Mouse (Mus musculus): ENCODE data around the gene Olfr1417. TPM values are rescaled to one million over a fixed set of nuclear protein-coding genes. Genes with fewer than 3 reads are reported as not detected.
A peak's percentile ranks its signal among the peaks of the same experiment; 100 is the strongest.

Olfr1417 gene
- polyA plus RNA-seq, 1 experiment from 2014 or later, result not detected

DNA sequence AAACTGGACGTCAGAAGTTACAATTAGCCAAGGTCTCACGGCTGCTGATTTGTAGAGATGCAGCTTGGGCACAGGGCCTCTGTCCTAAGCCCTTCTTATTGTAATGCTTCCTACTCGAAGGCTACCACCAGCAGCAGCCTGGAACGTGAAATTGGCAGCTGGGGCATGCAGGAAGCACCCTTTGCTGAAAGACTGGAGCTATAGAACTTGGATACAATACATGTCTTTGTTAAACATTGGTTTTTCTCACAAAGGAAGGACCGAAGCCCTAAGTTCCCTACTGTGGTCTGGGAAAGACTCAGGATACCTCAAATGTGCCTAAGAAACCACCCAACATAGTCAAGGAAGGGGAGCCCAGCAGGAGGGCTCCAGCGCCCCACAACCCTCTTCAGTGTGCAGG is 31.2 kb downstream of the Olfr1417 start:
- 27% methylated on average over 6 of the region's 6 CpGs for WGBS
- no peak overlapping the region for H3K27ac ChIP-seq
- no peak overlapping the region for H3K9ac ChIP-seq

DNA sequence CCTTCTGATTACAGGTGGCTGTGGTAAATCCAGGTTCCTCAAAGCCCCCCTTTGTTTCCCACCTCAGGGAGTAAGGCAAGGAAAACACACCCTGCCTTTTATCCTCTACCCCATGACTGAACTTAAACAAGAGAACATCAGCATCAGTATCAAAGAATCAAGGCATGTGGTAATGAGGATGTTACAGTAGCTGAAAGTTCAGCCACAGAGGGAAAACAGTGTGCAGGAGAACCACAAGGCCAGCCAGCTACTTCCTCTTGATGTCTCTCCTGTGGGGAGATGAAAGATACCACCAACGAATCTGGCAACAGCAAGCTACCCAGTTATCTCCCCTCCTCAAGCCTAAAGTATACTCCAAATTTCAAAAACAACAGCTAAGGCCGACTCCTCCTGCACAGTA is 31.8 kb downstream of the Olfr1417 start:
- H3K9me3 ChIP-seq (replicated peaks), result no peaks in the 10 kb centered on the region
- H3K4me1 ChIP-seq, result peaks cover 3% of the 10 kb centered on the region; the same call in 1 of the 2 replicates
- WGBS, result 72% methylated on average over 2 of the region's 2 CpGs
- H3K4me3 ChIP-seq, result no peak overlapping the region
- no peaks in the 10 kb centered on the region for H3K36me3 ChIP-seq
- no peak for ATAC-seq (ENCODE audit: low FRiP score)
- no peaks in the 10 kb centered on the region for H3K27me3 ChIP-seq
- no peak overlapping the region for H3K27ac ChIP-seq
- H3K9ac ChIP-seq, result no peak overlapping the region
- no peak overlapping the region for H3K4me2 ChIP-seq (replicated peaks)

More for the DNA sequence above, 31.2 kb downstream of the Olfr1417 start:
- H3K4me3 ChIP-seq, result no peak overlapping the region
- no peak for ATAC-seq (ENCODE audit: low FRiP score)
- H3K36me3 ChIP-seq, result no peaks in the 10 kb centered on the region
- H3K4me1 ChIP-seq, result peaks cover 3% of the 10 kb centered on the region; the same call in 1 of the 2 replicates
- no peaks in the 10 kb centered on the region for H3K9me3 ChIP-seq (replicated peaks)
- no peaks in the 10 kb centered on the region for H3K27me3 ChIP-seq
- no peak overlapping the region for H3K4me2 ChIP-seq (replicated peaks)

DNA sequence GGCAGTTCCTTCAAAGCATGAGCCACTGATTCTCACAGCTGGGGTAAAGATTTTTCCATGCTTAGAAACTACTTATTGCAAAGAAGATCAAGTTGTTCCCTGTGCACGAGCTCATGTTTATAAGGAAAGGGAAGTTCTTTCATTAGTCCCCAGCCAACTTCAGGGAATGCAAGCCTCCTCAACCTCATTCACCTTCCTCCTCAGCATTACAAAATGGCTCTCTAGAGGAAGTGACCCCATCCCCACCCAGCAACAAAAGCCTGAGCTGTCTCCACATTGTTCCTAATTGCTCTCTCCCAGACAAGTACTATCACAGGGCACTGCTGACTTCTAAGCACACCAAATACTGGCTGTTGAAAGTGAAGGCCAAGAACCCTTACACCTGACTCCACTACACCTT is 34.6 kb downstream of the Olfr1417 start:
- no peak overlapping the region for H3K4me2 ChIP-seq (replicated peaks)
- H3K27me3 ChIP-seq, result no peaks in the 10 kb centered on the region
- ATAC-seq (ENCODE audit: low FRiP score), result no peak
- no peak overlapping the region for H3K4me3 ChIP-seq
- H3K9me3 ChIP-seq (replicated peaks), result no peaks in the 10 kb centered on the region
- no peaks in the 10 kb centered on the region for H3K36me3 ChIP-seq
- 67% methylated on average over 1 of the region's 1 CpGs for WGBS
- H3K9ac ChIP-seq, result no peak overlapping the region
- no peak overlapping the region for H3K27ac ChIP-seq
- no peaks in the 10 kb centered on the region for H3K4me1 ChIP-seq

DNA sequence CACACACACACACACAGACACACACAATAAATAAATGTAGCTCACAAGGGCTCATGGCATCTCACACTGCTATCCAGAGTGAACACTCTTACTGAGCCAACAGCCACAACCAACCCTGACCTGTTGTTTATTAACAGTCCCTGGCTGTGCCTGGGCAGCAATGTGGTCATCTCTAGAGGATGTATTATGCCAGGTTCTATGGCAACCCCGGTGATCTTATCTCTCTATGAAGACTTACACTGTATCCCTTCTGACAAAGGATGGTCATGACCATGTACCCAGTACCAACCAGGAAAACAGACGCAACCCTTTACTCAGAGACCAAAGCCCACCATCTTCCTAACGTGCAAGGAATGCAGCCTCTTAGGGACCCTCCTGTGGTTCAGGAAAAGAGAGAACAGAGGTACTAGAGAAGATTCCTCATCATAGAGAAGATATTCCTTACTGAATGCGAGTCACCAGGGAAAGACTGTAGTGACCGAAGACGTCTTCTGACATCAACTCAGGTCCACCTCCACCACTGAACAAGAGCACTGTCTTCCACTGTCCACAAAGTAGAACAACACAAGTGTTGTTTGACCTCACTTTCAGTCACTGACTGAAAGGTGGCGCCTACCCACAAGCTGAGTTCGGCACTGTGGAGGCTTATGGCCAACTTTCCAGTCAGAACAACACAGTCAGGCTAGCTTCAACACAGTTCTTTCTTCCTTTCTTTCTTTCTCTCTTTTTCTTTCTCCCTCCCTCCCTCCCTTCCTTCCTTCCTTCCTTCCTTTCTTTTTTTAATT is 38.3 kb downstream of the Olfr1417 start:
- no peak overlapping the region for H3K4me3 ChIP-seq
- no peak overlapping the region for H3K27ac ChIP-seq
- H3K9ac ChIP-seq, result no peak overlapping the region
- H3K4me1 ChIP-seq, result no peaks in the 10 kb centered on the region
- no peak overlapping the region for H3K4me2 ChIP-seq (replicated peaks)
- H3K27me3 ChIP-seq, result no peaks in the 10 kb centered on the region
- no peak for ATAC-seq (ENCODE audit: low FRiP score)
- H3K36me3 ChIP-seq, result no peaks in the 10 kb centered on the region
- 80% methylated on average over 8 of the region's 8 CpGs for WGBS
- no peaks in the 10 kb centered on the region for H3K9me3 ChIP-seq (replicated peaks)

DNA sequence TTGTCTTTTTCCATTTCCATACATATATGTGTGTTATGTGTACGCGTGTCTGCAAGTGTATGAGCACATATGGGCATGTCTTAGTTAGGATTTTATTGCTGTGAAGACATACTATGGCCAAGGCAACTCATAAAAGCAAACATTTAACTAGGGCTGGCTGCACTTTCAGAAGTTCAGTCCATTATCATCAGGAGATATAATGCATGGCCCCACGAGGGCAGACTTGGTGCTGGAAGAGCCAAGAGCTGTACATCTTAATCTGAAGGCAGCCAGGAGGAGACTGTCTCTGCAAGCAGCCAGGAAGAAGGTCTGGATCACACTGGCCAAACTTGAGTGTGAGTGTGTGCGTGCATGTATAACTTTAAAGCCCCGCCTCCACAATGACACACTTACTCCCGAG is 44.6 kb downstream of the Olfr1417 start:
- H3K36me3 ChIP-seq, result no peaks in the 10 kb centered on the region
- H3K4me1 ChIP-seq, result no peaks in the 10 kb centered on the region
- no peak overlapping the region for H3K27ac ChIP-seq
- no peak overlapping the region for H3K9ac ChIP-seq
- H3K4me2 ChIP-seq (replicated peaks), result no peak overlapping the region
- WGBS, result 90% methylated on average over 6 of the region's 6 CpGs
- H3K27me3 ChIP-seq, result no peaks in the 10 kb centered on the region
- no peak overlapping the region for H3K4me3 ChIP-seq
- no peaks in the 10 kb centered on the region for H3K9me3 ChIP-seq (replicated peaks)
- no peak for ATAC-seq (ENCODE audit: low FRiP score)

DNA sequence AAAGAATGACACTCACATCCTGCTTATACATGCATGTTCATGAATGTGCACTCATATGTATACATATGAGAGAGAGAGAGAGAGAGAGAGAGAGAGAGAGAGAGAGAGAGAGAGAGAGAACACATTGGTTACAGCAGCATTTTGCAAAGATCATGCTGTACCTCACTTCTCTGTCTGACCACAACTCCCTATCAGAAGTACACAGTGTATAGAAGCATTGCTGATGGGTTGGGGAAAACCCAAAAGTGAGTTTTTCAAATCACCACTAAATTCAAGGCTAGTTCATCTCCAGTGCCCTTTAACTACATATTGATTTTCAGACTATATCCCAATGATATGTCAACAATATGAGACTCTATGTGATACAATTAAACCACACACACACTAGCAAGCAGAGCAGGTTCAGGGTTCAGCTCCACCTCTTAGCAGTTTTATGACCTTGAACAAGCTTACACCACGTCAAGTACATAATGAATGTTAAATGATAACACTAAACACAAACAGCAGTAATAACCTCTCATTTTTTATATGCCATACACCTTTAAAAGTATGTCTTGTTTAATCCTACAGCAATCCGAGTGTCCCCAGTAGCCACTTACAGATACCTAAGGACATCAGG is 45.2 kb downstream of the Olfr1417 start:
- 79% methylated on average over 2 of the region's 2 CpGs for WGBS
- H3K36me3 ChIP-seq, result no peaks in the 10 kb centered on the region
- no peak for ATAC-seq (ENCODE audit: low FRiP score)
- H3K9ac ChIP-seq, result no peak overlapping the region
- no peaks in the 10 kb centered on the region for H3K4me1 ChIP-seq
- H3K4me2 ChIP-seq (replicated peaks), result no peak overlapping the region
- H3K27ac ChIP-seq, result no peak overlapping the region
- no peaks in the 10 kb centered on the region for H3K27me3 ChIP-seq
- H3K4me3 ChIP-seq, result no peak overlapping the region
- no peaks in the 10 kb centered on the region for H3K9me3 ChIP-seq (replicated peaks)

DNA sequence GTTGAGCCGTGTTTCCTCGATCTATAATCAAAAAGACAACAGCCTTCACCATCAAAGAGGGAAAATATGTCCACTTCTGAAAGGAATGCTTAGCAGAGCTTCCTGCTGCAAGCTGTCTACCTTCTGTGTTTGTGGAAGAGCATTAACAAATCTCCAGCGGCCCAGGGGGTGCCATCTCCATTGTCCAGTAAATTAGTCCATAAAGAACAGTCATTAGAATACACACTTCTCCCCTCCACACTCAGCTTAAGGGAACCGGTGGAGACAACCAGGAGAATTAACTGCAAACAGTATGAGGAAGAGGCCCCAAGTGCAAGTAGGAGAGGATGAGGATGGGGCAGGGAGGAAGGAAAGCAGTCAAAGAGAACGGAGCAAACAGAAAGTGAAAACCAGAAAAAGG is 47.2 kb downstream of the Olfr1417 start:
- H3K27ac ChIP-seq, result no peak overlapping the region
- no peaks in the 10 kb centered on the region for H3K27me3 ChIP-seq
- no peak overlapping the region for H3K9ac ChIP-seq
- H3K4me1 ChIP-seq, result no peaks in the 10 kb centered on the region
- no peak overlapping the region for H3K4me3 ChIP-seq
- no peaks in the 10 kb centered on the region for H3K36me3 ChIP-seq
- H3K9me3 ChIP-seq (replicated peaks), result no peaks in the 10 kb centered on the region
- H3K4me2 ChIP-seq (replicated peaks), result no peak overlapping the region
- 84% methylated on average over 5 of the region's 5 CpGs for WGBS
- ATAC-seq (ENCODE audit: low FRiP score), result no peak

DNA sequence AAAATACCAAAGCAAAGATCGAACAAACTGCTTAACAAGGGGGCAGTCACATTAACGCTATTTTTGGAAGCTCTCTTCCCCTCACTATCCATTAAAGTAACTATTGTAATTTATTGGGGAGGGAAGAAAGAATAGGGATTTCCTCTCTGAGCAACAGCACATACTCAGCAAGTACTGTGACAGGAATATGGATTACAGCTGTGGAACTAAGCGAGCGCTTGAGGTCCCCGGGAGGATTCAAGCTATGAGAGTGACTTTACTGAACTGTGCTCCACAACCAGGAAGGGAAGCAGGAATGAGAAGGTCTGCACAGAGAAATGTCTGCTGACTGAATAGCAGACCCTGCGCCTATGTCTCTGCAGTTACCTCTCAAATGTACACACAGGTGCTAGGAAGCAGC is 50.1 kb downstream of the Olfr1417 start:
- no peak overlapping the region for H3K27ac ChIP-seq
- H3K9me3 ChIP-seq (replicated peaks), result no peaks in the 10 kb centered on the region
- no peaks in the 10 kb centered on the region for H3K4me1 ChIP-seq
- ATAC-seq (ENCODE audit: low FRiP score), result no peak
- H3K36me3 ChIP-seq, result no peaks in the 10 kb centered on the region
- H3K27me3 ChIP-seq, result no peaks in the 10 kb centered on the region
- no peak overlapping the region for H3K4me2 ChIP-seq (replicated peaks)
- WGBS, result 92% methylated on average over 6 of the region's 6 CpGs
- H3K4me3 ChIP-seq, result no peak overlapping the region
- H3K9ac ChIP-seq, result no peak overlapping the region

DNA sequence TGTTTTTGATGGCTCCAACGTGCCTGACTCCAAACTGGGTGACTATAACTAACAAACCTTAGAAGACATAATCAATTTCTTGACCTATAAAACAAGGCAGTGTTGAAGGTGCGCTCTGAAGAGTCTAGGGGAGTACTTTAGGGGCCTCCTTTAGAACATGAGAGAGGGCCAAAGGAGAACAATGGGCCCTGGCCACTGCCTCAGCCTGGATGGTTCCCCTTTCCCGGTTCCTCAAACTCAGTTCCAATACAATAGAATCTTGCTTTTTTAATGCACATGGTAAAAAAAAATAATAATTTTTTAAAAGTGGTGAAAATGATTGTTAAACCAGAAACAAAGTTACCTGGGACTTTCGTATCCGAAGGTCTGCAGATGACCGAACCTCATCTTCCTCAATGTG is 51.2 kb downstream of the Olfr1417 start:
- ATAC-seq (ENCODE audit: low FRiP score), result no peak
- Histone ChIP-seq H3K9ac (no peak overlapping the region), H3K4me3 (no peak overlapping the region), H3K9me3 (replicated peaks) (no peaks in the 10 kb centered on the region), H3K4me2 (replicated peaks) (no peak overlapping the region), H3K27me3 (no peaks in the 10 kb centered on the region), H3K27ac (no peak overlapping the region), H3K36me3 (no peaks in the 10 kb centered on the region), H3K4me1 (no peaks in the 10 kb centered on the region)
- WGBS, result 89% methylated on average over 6 of the region's 6 CpGs

DNA sequence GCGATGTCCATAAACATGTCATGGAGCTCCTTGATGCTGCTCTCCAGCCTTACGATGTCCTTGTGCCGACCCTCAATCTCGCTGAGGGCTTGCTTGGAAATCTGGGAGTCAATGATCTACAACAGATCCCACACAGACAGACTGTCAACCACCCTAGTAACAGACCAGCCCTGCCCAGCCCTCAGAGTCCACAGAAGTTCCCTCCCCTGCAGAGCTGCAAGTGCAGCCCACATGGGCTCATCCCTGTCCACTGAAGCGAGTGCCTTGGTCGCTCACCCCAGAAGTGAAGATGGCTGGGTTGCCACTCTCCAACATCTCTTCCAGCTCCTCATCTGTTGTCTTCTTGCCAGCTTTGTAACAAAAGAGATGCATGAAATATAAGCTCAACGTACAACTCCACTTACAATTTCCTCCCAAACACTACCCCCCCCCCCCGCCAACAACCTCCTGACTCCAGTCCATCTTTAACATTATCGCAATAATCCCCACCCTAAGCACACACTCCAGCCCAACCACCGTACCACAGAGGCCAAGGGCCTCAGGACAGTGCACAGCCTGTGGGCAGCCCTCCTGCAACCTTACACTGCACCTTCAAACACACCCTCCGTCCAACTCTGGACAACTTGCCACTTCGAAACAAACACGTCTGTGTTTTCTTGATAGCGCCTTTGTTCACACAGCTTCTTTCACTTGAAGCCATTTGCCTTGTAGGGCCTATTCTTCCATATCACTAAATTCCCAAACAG is 53.4 kb downstream of the Olfr1417 start:
- Histone ChIP-seq H3K27me3 (no peaks in the 10 kb centered on the region), H3K9me3 (replicated peaks) (no peaks in the 10 kb centered on the region), H3K9ac (no peak overlapping the region), H3K4me3 (no peak overlapping the region), H3K4me1 (no peaks in the 10 kb centered on the region), H3K36me3 (no peaks in the 10 kb centered on the region), H3K27ac (no peak overlapping the region), H3K4me2 (replicated peaks) (no peak overlapping the region)
- no peak for ATAC-seq (ENCODE audit: low FRiP score)
- WGBS, result 90% methylated on average over 14 of the region's 14 CpGs

DNA sequence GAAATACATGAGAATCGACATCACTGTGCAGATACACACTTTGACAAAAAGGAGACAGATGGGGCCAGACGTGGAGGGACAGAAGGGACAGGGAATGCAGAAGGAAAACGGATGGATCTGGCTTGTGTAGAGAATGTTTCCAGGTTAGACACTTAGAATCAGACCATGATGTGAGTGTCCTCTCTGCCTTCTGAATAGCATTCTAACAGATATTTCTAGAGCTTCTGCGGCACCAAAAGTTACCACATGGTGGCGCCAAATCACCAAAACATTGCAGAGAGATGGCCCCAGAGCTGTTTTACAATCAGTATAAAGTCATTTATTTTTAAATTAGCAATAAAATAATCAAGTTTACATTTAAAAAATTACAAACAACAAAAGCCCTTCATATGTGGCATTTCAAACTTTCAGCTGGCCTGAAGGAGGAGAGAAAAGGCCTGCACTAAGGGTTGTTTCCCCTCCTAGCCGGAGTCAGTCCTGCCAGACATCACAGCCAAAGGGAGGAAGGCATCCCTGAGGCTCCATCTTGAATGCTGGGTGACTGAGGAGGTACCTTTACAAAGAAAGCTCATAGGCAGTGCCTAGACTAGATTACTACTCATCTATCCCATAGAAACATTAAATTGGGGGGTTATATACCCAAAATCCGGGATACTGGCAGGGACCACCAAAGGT is 61.7 kb downstream of the Olfr1417 start:
- Histone ChIP-seq H3K27ac (no peak overlapping the region), H3K27me3 (no peaks in the 10 kb centered on the region), H3K9ac (no peak overlapping the region), H3K4me1 (no peaks in the 10 kb centered on the region), H3K36me3 (peaks cover 25% of the 10 kb centered on the region), H3K4me2 (replicated peaks) (no peak overlapping the region), H3K9me3 (replicated peaks) (no peaks in the 10 kb centered on the region), H3K4me3 (no peak overlapping the region)
- ATAC-seq (ENCODE audit: low FRiP score), result peak; percentile 52
- 68% methylated on average over 7 of the region's 7 CpGs for WGBS
